Mouse (Mus musculus): ENCODE data around the gene Foxo4.

Foxo4 gene

GRCm38 (mm10) chrX:101290111-101290510 is 35.8 kb downstream of the Foxo4 start:
- no peak for DNase-seq (ENCODE audit: low read depth, low spot score)

DNA sequence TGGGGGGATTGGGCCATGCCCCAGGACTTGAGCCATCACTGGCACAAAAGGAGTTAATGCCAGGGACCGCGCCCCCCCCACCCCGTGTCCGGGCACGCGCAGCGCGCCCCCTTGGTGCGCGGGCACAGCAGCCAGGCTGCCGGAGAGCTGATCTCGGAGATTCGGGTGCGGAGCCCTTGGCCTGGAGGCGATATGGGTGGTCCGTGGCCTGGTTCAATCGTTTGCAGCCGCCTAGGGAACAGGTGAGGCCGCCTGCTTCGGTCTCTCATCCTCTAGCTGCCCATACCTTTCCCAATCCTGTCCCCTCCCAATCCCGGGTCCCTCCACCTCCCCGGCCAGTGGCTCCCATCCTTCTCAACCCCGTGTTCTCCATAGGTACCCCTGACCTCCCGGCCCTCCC is 44.7 kb downstream of the Foxo4 start, which contains the start of gene Nlgn3:
Gene Nlgn3 (plus strand): TSS at position 114 of the 400 bp plus-strand sequence.
- DNase-seq (ENCODE audit: low read depth, low spot score) = no peak

DNA sequence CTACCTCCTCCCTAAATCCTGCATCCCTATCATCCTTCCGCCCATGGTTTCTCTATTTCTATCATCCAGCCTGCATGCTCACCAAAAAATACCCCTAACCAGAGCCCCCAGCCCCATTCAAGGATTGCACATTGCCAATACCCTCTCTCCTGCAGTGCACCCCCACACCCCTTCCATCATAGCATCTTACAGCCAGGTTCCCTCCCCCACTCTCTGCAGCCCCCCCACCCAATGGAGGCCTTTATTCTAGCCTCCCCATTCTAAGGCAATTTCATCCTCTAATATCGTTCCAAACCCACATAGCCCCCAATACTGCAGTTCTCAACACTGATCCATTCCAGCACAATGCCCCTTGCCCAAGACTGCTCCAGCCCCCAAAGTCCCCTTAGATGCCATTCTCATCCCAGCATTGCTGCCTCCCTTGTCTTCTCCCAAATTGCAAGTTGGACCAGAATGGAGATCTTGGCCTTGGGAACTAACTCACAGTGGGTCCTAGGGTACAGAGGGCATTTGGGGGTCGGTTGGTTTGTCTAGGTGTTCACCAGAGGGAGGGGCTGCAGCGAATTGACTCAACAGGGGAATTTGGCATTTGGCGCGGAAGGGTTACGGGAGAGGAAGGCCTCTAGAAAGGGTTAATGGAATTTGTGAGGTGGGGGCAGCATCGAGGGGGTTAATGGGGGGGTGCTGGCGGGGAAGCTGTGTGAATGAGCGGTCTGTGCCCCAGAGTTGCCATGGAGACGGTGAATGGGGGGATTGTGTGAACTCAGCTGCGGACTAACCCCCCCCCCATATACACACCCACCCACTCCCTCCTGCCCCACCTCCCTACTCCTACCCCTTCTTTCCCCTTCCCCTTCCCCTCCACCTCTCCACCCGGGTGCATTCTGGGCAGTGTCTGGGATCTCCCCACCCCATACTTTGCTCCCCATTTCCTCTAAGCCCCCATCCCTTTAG is 45.4 kb downstream of the Foxo4 start:
- DNase-seq (ENCODE audit: low read depth, low spot score) = no peak

DNA sequence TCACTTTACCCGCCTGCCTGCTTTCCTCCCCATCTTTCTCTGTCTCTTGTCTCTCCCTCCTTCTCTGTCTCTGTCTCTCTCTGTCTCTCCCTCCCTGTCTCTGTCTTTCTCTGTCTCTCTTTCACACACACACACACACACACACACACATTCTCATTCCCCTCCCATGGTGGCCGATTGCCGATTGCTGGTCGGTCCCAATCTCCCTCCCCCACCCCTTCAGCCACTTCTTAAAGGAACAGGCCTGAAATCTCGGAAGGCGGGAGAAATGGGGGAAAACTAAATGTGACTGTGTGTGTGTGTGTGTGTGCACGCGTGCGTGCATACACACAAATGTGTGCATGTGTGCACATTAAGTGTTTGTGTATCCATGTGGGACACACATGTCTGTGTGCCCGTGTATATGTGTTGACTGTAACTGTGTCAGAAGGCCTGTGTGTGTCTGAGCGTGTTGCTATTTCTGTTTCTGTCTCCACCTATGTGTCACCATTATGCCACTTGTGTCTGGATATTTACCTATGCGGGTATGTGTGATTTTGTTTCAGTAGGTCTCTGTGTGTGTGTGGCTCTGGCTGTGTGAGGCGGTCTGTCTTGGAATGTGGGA is 46.2 kb downstream of the Foxo4 start:
- DNase-seq (ENCODE audit: low read depth, low spot score) = peak; percentile 21

- no peak for DNase-seq (ENCODE audit: low read depth, low spot score)
Measured at GRCm38 (mm10) chrX:101301654-101302053, 47.3 kb downstream of the Foxo4 start.

- no peak for DNase-seq (ENCODE audit: low read depth, low spot score)
Measured at GRCm38 (mm10) chrX:101304646-101305045, 50.3 kb downstream of the Foxo4 start.

DNA sequence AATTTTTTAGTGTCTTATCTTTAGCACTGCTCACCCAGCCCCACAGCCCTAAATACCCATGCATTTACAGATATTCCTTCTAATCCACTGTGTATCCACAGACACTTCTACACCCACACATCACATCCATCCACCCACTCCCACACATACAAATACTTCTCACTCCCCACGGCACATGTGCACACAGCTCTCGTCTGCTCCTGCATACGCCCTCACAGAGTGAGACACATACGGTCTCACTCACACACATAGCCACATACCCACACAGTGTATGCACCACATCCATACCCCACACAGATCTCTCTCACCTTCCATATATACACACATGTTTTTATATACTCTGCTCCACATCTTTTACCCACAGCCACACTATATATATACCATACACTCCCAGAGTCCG is 55.0 kb downstream of the Foxo4 start:
- peak; percentile 57 for DNase-seq (ENCODE audit: low read depth, low spot score)

All from telencephalon, adult 2 months (tissue).